Mouse (Mus musculus): ENCODE results near the gene Disp1.

GRCm38 (mm10) chr1:183215706-183216105 lies 5.6 kb downstream of the Disp1 start:
- TF ChIP-seq CTCF (IDR thresholded peaks at IDR 0.05; ENCODE audit: control insufficient read depth, insufficient read depth, insufficient read length) = no peak
- no peak for TF ChIP-seq MYOG (IDR thresholded peaks at IDR 0.05; ENCODE audit: control insufficient read depth, extremely low read depth, insufficient read length)
- TF ChIP-seq MAX (IDR thresholded peaks at IDR 0.05) = no peak
- TF ChIP-seq FOSL1 (IDR thresholded peaks at IDR 0.05; ENCODE audit: insufficient read depth, low read length, poor library complexity, severe bottlenecking) = peak; percentile 36

All from C2C12 (cell line).